Mouse (Mus musculus): ENCODE results near the gene Ube2k.
"Not testable (repeated sequence)": the region's sequence is repeated elsewhere in the genome, so short reads cannot be mapped to it uniquely, and the experiment has no call there.

DNA sequence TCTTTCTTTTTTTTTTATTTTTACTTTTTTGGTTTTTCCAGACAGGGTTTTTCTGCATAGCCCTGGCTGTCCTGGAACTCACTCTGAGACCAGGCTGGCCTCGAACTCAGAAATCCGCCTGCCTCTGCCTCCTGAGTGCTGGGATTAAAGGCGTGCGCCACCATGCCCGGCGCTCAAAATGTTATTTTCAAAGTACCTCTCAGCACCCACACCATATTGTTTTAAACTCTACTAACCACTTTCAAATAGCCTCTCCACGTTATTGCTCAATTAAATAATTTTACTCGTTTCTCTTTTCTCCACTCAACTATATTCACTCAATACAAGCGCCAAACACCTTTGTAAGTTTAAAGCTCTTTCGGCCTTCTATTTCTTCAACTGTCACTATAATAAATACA is 966 bp upstream of the Ube2k start:
- not testable (repeated sequence) for TF ChIP-seq GATA1, TAL1 (IDR thresholded peaks at IDR 0.05; ENCODE audit: low read length)
